Mouse (Mus musculus): ENCODE results near the gene Rdx.
A peak's percentile ranks its signal among the peaks of the same experiment; 100 is the strongest.
"Not testable (repeated sequence)": the region's sequence is repeated elsewhere in the genome, so short reads cannot be mapped to it uniquely, and the experiment has no call there.

The Rdx gene

GRCm38 (mm10) chr9:52055313-52055712 is 8.3 kb downstream of the Rdx start:
- no peak for DNase-seq (ENCODE audit: low read depth, low spot score)

- no peak for DNase-seq (ENCODE audit: low read depth, low spot score)
Measured at GRCm38 (mm10) chr9:52059788-52060187, 12.8 kb downstream of the Rdx start.

- DNase-seq (ENCODE audit: low read depth, low spot score), result no peak
Measured at GRCm38 (mm10) chr9:52070052-52070451, 23.1 kb downstream of the Rdx start.

GRCm38 (mm10) chr9:52071352-52071751 is 24.4 kb downstream of the Rdx start:
- DNase-seq (ENCODE audit: low read depth, low spot score), result not testable (repeated sequence)

GRCm38 (mm10) chr9:52072202-52072601 is 25.2 kb downstream of the Rdx start:
- DNase-seq (ENCODE audit: low read depth, low spot score), result no peak

GRCm38 (mm10) chr9:52076089-52076488 is 29.1 kb downstream of the Rdx start:
- no peak for DNase-seq (ENCODE audit: low read depth, low spot score)

GRCm38 (mm10) chr9:52077692-52078091 is 30.7 kb downstream of the Rdx start:
- DNase-seq (ENCODE audit: low read depth, low spot score), result no peak

- DNase-seq (ENCODE audit: low read depth, low spot score), result no peak
Measured at GRCm38 (mm10) chr9:52081979-52082378, 35.0 kb downstream of the Rdx start.

- no peak for DNase-seq (ENCODE audit: low read depth, low spot score)
Measured at GRCm38 (mm10) chr9:52082414-52082813, 35.4 kb downstream of the Rdx start.

- no peak for DNase-seq (ENCODE audit: low read depth, low spot score)
Measured at GRCm38 (mm10) chr9:52091752-52092151, 44.8 kb downstream of the Rdx start.

GRCm38 (mm10) chr9:52092311-52092710 is 45.3 kb downstream of the Rdx start:
- no peak for DNase-seq (ENCODE audit: low read depth, low spot score)

- no peak for DNase-seq (ENCODE audit: low read depth, low spot score)
Measured at GRCm38 (mm10) chr9:52093108-52093507, 46.1 kb downstream of the Rdx start.

GRCm38 (mm10) chr9:52094016-52094415 is 47.0 kb downstream of the Rdx start:
- DNase-seq (ENCODE audit: low read depth, low spot score), result no peak

- DNase-seq (ENCODE audit: low read depth, low spot score), result no peak
Measured at GRCm38 (mm10) chr9:52094471-52094980, 47.6 kb downstream of the Rdx start.

- DNase-seq (ENCODE audit: low read depth, low spot score), result no peak
Measured at GRCm38 (mm10) chr9:52095666-52096065, 48.7 kb downstream of the Rdx start.

GRCm38 (mm10) chr9:52097386-52097785 is 50.4 kb downstream of the Rdx start:
- no peak for DNase-seq (ENCODE audit: low read depth, low spot score)

- DNase-seq (ENCODE audit: low read depth, low spot score), result peak; percentile 76
Measured at GRCm38 (mm10) chr9:52098600-52098999, 51.6 kb downstream of the Rdx start.

GRCm38 (mm10) chr9:52100426-52100825 is 53.5 kb downstream of the Rdx start:
- DNase-seq (ENCODE audit: low read depth, low spot score), result no peak

GRCm38 (mm10) chr9:52102060-52102844 is 55.3 kb downstream of the Rdx start:
- DNase-seq (ENCODE audit: low read depth, low spot score), result no peak

GRCm38 (mm10) chr9:52103448-52104224 is 56.7 kb downstream of the Rdx start:
- DNase-seq (ENCODE audit: low read depth, low spot score), result no peak

GRCm38 (mm10) chr9:52104225-52104615 is 57.2 kb downstream of the Rdx start:
- no peak for DNase-seq (ENCODE audit: low read depth, low spot score)

- DNase-seq (ENCODE audit: low read depth, low spot score), result no peak
Measured at GRCm38 (mm10) chr9:52105423-52105822, 58.5 kb downstream of the Rdx start.

- no peak for DNase-seq (ENCODE audit: low read depth, low spot score)
Measured at GRCm38 (mm10) chr9:52107161-52107560, 60.2 kb downstream of the Rdx start.
